Mouse (Mus musculus) embryonic facial prominence, embryonic 14.5 days (tissue): ENCODE data around the gene Ndufs1. TPM values are rescaled to one million over a fixed set of nuclear protein-coding genes. Genes with fewer than 3 reads are reported as not detected.
A peak's percentile ranks its signal among the peaks of the same experiment; 100 is the strongest.

Experiments used
- ATAC-seq: fragments of 200-750 bp; cut with Nextera tagmentation; 2 replicates; pipeline ENCODE4 v1.8.0; 2017; ENCODE audit warnings: low read depth, moderate number of reproducible peaks, moderate TSS enrichment
- DNase-seq: peaks from one replicate; pipeline ENCODE4 v3.0.0-alpha.2; 2015; ENCODE audit warnings: low spot score
- H3K27ac ChIP-seq: fragments of 300-500 bp; sonication (generic); replicated peaks from 2 replicates; pipeline ENCODE4 v1.5.1; 2014; ENCODE audit warnings: low read depth, mild to moderate bottlenecking, low read length, moderate library complexity
- H3K27me3 ChIP-seq: fragments of 300-500 bp; sonication (generic); replicated peaks from 2 replicates; pipeline ENCODE4 v1.6.1; 2014; ENCODE audit warnings: low read length; ENCODE audit not compliant: control insufficient read depth, insufficient read depth
- H3K36me3 ChIP-seq: fragments of 300-500 bp; sonication (generic); 2 replicates; pipeline ENCODE4 v1.6.1; 2014; ENCODE audit warnings: low read length, mixed read lengths; ENCODE audit not compliant: control insufficient read depth, insufficient read depth
- H3K4me1 ChIP-seq: fragments of 300-500 bp; sonication (generic); 2 replicates; pipeline ENCODE4 v1.6.1; 2014; ENCODE audit warnings: antibody characterized with exemption, low read length; ENCODE audit not compliant: control insufficient read depth, insufficient read depth
- H3K4me2 ChIP-seq: fragments of 300-500 bp; sonication (generic); 2 replicates; pipeline ENCODE4 v1.6.1; 2014; ENCODE audit warnings: low read depth, mild to moderate bottlenecking, low read length, moderate library complexity, mixed read lengths
- H3K4me3 ChIP-seq: fragments of 300-500 bp; sonication (generic); 2 replicates; pipeline ENCODE4 v1.5.1; 2014; ENCODE audit warnings: low read depth, mild to moderate bottlenecking, low read length
- H3K9ac ChIP-seq: fragments of 300-500 bp; sonication (generic); 2 replicates; pipeline ENCODE4 v1.6.1; 2014; ENCODE audit warnings: low read depth, mild to moderate bottlenecking, low read length, moderate library complexity, mixed read lengths
- H3K9me3 ChIP-seq: fragments of 300-500 bp; sonication (generic); 2 replicates; pipeline ENCODE4 v1.6.1; 2016; ENCODE audit warnings: low read length; ENCODE audit not compliant: control insufficient read depth
- WGBS: fragments of 180-500 bp; shearing (Covaris S2); extraction: QIAGEN DNeasy Blood & Tissue Kit; methylation state at CpG from one replicate; pipeline ENCODE4 v1.1.7; 2014; 5-methylcytosine and 5-hydroxymethylcytosine counted together
- polyA plus RNA-seq: library from polyadenylated mRNA; unstranded; fragments of >200 nt; fragmentation: Nextera tagmentation; extraction: Ambion mirVana; gene quantifications from 2 replicates; pipeline ENCODE4 v1.2.1, GENCODE M21; 2014

Ndufs1 gene
- polyA plus RNA-seq, 1 experiment from 2014 or later, result 122 TPM

DNA sequence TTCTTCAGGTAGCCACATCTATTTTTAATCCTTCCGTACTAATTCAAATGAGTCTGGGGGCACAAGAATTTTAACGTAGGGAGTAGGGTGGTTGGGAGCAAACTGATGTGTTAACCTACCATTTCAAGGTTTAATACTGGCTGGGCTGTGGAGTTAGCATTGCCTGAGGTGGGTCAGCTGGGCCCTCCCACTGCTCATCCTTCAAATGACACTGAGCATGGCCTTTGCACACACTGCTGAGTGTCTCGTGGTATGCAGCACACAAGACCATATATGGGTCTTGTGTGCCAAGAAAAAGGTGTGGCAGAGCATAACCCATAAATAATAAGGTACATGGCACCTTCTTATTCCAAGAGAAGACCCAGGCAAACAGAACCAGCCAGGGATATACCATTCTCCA lies 31.0 kb upstream of the Ndufs1 start:
- no peak overlapping the region for H3K4me3 ChIP-seq

DNA sequence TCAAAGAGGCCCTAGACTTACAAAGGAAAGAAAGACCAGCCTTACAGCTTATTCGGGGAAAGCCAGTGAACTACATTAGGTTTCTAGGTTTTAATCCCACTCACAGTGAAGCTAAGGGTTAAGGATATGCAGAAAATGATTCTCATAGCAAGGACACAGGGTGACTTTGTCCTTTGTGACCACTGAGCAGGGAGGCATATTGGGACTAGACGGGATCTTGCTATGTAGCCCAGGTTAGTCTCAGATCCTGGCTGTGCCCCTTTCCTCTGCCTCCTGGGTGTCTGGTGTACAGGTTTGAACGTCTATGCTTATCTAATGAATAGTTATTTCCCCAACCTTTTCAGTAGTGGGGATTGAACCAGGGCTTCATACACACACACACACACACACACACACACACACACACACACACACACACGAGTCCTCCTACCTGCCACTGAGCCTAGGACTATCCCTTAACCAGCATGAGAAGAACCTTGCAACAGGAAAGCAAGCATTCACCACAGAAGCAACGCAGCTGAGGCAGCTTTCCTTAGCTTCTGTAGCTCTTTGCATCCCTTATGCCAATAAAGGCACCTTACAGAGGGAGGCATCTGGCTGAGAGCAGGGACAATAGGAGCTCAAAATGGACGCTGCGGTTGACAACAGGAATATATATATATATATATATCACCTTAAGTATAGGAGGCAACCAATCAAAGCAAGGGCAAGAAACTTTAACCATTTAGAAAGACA lies 28.2 kb upstream of the Ndufs1 start:
- 0 out of 2 replicates have a peak, but pooled peaks cover 7% of the 10 kb centered on the region for H3K9me3 ChIP-seq
- no peaks in the 10 kb centered on the region for H3K27me3 ChIP-seq
- ATAC-seq (no peak), DNase-seq (no peak)
- no peaks in the 10 kb centered on the region for H3K4me1 ChIP-seq
- H3K9ac ChIP-seq, result no peak overlapping the region
- no peak overlapping the region for H3K4me3 ChIP-seq
- 33% methylated on average over 7 of the region's 7 CpGs for WGBS
- H3K4me2 ChIP-seq, result no peak overlapping the region
- H3K36me3 ChIP-seq, result no peaks in the 10 kb centered on the region
- H3K27ac ChIP-seq, result no peak overlapping the region; the same call in 1 of the 2 replicates

More for the DNA sequence above, 31.0 kb upstream of the Ndufs1 start:
- Histone ChIP-seq H3K36me3 (no peaks in the 10 kb centered on the region), H3K27me3 (no peaks in the 10 kb centered on the region), H3K4me2 (no peak overlapping the region), H3K9me3 (no peaks in the 10 kb centered on the region), H3K27ac (no peak overlapping the region), H3K9ac (no peak overlapping the region), H3K4me1 (no peaks in the 10 kb centered on the region)
- 78% methylated on average over 3 of the region's 3 CpGs for WGBS
- no peak for DNase-seq
- ATAC-seq, result no peak

DNA sequence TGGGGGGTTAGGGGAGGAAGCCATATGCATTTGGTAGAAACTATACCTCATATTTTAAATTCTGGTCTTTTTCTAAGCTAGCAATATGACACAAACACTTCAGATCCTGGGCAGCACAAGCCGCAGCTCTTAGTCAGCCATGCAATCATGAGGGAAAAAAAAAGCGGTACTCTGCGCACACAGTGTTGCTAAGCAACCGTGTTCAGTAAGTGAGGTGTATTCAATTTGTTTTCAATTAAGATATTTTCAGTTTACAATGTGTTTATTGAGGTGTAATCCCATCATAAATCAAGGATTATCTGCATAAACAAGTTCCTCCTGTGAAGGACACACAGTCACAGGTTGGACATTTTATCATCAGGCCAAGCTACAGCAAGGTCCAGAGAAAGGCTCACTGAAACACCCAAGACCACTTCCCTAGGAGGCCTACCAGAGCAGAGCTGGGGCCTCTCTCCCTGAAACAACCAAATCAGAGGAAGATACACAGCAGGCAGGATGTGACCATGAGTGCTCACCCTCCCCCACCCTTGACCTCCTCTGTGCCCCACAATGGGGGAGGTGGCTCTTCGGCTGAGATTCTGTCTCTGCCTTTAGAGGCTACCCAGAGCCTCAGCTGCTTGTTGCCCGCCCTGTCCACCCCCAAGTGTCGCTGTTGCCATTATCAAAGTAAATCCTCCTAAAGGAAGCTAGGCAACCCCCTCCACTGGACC lies 27.5 kb upstream of the Ndufs1 start:
- Histone ChIP-seq H3K36me3 (no peaks in the 10 kb centered on the region), H3K4me3 (no peak overlapping the region), H3K27me3 (no peaks in the 10 kb centered on the region), H3K27ac (no peak overlapping the region; the same call in 1 of the 2 replicates), H3K4me2 (no peak overlapping the region), H3K9ac (no peak overlapping the region), H3K9me3 (0 out of 2 replicates have a peak, but pooled peaks cover 7% of the 10 kb centered on the region), H3K4me1 (no peaks in the 10 kb centered on the region)
- ATAC-seq (peak; percentile 85; the same call in 1 of the 2 replicates), DNase-seq (peak; percentile 57)
- WGBS, result 15% methylated on average over 7 of the region's 7 CpGs

DNA sequence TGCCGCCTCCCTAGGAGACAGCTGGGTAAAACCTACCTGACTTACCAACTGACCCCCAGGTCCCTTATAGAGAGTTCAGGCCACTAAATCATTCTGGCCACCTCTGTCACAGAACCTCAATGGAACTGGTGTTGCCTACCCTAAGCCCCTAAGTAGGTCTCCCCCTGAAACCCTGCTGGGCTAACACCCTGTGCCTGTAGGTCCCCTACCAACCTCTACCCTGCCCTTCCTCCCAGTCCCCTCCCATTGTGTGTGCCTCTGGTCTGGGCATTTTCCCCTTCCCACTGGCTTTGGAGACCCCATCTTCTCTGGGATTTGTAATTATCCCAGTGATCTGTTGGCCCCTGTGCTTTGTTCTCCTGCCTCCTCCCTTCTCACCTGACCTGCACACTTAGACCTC lies 26.8 kb upstream of the Ndufs1 start:
- H3K4me2 ChIP-seq, result no peak overlapping the region
- no peak overlapping the region for H3K9ac ChIP-seq
- 0 out of 2 replicates have a peak, but pooled peaks cover 7% of the 10 kb centered on the region for H3K9me3 ChIP-seq
- no peak for ATAC-seq
- no peaks in the 10 kb centered on the region for H3K36me3 ChIP-seq
- 95% methylated on average over 1 of the region's 1 CpGs for WGBS
- no peak for DNase-seq
- H3K27ac ChIP-seq, result no peak overlapping the region
- no peak overlapping the region for H3K4me3 ChIP-seq
- no peaks in the 10 kb centered on the region for H3K4me1 ChIP-seq
- no peaks in the 10 kb centered on the region for H3K27me3 ChIP-seq

DNA sequence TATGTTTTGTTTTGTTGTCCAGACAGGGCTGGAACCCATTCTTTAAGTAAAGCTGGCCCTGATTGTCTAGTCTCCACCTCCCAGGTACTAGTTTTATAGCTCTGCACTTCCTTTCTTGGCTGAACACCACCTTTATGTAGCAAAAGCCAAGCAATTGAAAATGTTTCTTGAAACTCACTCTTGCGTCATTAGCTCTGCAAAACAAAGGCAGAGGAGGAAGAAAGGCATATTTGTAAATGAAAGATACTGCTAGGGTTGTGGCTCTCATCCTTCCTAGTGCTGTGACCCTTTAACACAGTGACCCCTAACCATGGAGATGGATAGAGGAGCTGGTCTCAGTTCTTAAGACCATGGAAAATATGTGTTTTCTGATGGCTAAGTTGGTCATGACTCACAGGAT lies 25.0 kb upstream of the Ndufs1 start:
- Histone ChIP-seq H3K4me2 (no peak overlapping the region), H3K4me3 (no peak overlapping the region), H3K36me3 (no peaks in the 10 kb centered on the region), H3K27me3 (no peaks in the 10 kb centered on the region), H3K9me3 (0 out of 2 replicates have a peak, but pooled peaks cover 7% of the 10 kb centered on the region), H3K4me1 (no peaks in the 10 kb centered on the region), H3K9ac (no peak overlapping the region), H3K27ac (no peak overlapping the region)
- no peak for ATAC-seq
- WGBS, result 92% methylated on average over 1 of the region's 1 CpGs
- no peak for DNase-seq

DNA sequence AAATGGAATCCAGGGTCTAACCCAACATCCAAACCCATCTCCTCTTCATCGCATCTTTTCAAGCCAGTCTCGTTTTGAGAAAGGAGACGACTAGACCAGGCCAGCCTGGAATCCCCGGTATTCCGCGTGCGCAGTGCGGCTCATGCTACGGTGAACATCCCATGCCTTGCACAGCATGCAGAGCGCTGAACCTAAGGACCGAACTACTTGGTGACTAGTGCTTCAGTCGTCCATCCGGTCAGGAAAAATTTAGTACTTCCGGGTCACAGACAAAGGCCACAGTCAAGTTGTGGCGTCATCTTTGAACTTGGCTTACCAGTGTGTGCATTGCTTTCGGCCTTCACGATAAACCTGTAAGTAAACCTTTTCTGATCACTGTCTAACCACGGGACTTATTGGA lies 23.7 kb upstream of the Ndufs1 start:
- Histone ChIP-seq H3K9me3 (0 out of 2 replicates have a peak, but pooled peaks cover 7% of the 10 kb centered on the region), H3K4me3 (no peak overlapping the region), H3K4me1 (no peaks in the 10 kb centered on the region), H3K9ac (no peak overlapping the region), H3K4me2 (no peak overlapping the region), H3K27me3 (no peaks in the 10 kb centered on the region), H3K27ac (no peak overlapping the region), H3K36me3 (no peaks in the 10 kb centered on the region)
- ATAC-seq (no peak), DNase-seq (no peak)
- WGBS, result 95% methylated on average over 18 of the region's 18 CpGs

DNA sequence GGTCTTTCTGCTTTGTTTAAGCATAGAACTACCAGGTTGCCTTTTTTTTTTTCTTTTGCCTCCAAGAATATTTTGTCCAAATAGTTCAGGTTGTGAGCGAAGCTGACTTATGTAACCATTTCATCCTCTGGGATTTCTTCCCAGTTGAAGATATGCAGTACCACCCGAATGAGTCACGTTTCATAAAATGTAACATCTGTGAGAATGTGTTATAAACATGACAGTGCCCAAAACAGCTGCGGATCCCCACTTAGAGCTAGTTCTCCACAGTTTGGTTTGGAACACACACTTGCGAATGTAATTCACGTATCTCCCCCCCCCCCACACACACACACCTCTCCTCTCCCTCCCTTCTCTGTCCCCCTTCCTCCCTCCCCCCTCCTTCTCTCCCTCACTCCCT lies 22.8 kb upstream of the Ndufs1 start:
- H3K27me3 ChIP-seq, result no peaks in the 10 kb centered on the region
- WGBS, result 67% methylated on average over 6 of the region's 6 CpGs
- no peak overlapping the region for H3K9ac ChIP-seq
- H3K36me3 ChIP-seq, result no peaks in the 10 kb centered on the region
- no peak overlapping the region for H3K4me3 ChIP-seq
- H3K4me2 ChIP-seq, result no peak overlapping the region
- DNase-seq, result peak; percentile 46
- 0 out of 2 replicates have a peak, but pooled peaks cover 7% of the 10 kb centered on the region for H3K9me3 ChIP-seq
- H3K27ac ChIP-seq, result no peak overlapping the region
- no peak for ATAC-seq
- H3K4me1 ChIP-seq, result no peaks in the 10 kb centered on the region

DNA sequence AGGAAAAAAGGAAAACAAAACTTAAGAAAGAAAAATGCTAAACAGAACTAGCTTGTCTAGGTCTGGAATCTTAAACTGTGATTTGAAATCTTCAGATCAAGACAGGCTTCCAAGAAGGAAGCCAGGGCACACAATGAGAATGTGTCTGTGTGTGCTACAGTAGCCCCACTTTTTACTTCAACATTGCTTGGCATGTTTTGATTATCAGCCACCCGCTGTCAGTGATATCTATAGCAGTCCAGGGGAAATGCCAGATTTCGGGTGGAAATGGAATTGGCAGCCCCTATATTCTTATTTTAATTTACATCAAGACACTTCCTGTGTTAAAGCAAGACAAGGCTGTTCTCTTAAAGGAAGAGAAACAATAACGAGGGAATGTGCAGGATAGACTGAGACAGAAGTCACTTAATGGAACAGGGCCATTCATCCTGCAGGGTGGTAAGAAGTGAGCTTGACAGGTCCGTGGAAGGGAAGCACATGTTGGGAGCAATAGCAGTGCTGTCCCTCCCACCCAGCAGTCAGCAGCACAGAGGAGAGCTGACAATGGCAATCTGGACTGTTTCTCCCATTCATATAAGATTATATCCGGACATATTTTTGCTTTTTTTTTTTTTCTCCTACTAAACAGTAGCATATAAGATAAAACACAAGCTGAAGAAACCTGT lies 19.3 kb upstream of the Ndufs1 start:
- ATAC-seq, result no peak
- Histone ChIP-seq H3K27me3 (no peaks in the 10 kb centered on the region), H3K4me1 (peaks cover 5% of the 10 kb centered on the region; the same call in 1 of the 2 replicates), H3K4me2 (no peak overlapping the region), H3K4me3 (no peak overlapping the region), H3K27ac (no peak overlapping the region), H3K9me3 (0 out of 2 replicates have a peak, but pooled peaks cover 7% of the 10 kb centered on the region), H3K36me3 (no peaks in the 10 kb centered on the region), H3K9ac (no peak overlapping the region)
- WGBS, result 50% methylated on average over 5 of the region's 5 CpGs
- no peak for DNase-seq
